Mouse (Mus musculus): ENCODE data around the gene Srcin1.

The Srcin1 gene

DNA sequence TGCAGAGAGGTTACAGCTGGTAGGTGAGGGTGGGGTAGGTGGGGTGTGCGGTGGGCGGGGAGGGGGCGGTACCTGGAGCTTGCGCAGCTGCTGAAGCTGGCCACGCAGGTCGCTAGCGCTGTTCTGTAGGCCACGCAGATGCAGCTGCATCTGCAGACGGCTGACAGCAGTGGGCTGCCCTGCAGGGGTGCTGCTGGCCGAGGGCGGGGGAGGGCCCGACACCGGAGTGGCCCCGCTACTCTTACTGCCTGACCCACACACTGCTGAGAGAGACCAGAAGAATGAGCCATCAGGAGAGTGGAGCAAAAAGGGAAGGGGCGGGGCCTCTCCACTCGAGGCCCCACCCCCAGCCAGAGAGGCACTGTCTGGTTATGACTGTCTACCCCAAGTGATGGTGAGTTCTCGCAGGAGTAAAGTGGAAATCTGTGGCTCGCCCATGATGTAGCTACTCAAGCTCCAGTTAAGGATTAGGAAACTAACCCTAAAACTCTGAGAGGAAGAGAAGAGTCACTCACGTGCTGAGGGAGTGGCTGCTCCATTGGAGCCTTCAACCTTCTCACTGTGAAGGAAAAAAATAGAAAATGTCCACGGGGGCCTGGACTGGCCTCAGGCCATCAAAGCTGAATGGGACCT is 42.9 kb downstream of the Srcin1 start:
- no peak for DNase-seq (ENCODE audit: low spot score)

DNA sequence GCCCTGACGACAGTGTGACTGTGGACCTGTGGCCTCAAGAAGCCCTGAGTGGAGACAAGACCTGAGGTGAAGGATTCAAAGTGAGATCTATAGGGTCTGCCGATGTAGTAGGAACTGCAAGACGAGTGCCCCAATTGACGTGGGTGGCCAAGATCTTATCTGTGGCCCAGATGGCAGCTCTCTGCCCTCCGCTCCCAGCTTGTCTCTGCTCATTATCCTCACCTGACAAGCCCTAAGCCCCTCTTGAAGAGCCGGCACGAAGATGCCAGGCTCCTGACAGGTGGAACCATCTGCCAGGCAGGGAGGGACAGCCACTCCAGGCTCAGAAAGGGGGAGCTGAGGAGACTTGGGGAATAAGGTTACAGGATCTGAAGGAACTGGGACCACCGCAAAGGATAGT is 43.6 kb downstream of the Srcin1 start:
- no peak for DNase-seq (ENCODE audit: low spot score)

DNA sequence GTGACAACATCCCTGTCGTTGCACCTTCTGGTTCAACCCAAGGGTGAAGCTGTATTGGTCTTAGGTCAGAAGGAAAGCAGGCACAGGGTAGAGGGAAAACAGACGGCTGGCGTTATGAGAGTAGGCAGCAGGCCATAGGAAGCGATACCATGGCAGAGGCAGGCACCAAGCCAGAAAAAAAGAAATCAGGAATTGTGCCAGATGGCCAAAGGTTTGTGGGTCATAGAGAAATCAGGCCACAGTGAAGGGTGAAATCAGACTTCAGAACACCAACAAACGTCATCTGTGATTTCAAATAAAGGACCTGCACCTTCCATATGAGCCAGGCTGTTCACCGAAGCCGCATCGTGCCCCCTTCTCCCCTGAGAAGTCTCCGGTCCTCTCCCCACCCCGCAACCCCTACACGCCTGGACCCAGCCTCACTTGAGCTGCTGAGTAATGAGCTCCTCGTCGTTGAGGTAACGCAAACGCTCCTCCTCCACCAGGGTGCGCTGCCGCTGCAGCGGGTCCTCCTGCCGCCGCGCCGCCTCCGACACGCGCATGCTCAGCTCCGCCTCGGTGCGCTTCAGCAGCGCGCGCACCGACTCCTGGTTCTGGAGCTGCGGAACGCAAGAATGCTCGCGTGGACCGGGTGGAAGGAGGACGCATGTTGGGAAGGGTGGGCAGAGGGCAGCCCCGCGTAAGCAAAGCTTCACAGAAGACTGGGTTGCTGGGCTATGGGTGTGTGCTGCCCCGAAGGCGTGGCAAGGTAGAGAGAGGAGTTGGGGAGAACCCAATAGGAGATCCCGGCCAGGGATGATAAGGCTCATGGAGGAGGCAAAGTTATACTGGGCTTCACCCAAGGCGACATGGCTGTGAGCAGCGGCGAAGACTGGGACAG is 44.4 kb downstream of the Srcin1 start:
- DNase-seq (ENCODE audit: low spot score) = peak; percentile 86

DNA sequence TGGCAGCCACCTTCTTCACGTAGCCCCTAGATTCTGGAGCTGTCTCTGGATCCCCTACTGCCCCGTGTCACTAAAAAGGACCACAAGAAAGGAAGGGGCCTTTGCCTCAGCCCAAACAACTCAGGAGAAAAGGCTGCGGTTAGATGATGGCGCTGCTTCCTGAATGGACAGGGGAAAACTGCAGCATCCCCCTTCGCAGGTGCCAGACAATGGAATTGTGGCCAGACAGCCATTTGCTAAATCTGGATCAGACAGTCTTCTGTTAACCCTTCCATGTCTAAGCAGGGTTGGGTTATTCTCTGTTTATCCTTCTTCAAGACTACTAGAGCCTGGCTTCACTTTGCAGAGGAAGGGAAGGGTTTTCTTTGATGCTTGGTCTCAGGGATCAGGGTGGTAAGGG is 45.0 kb downstream of the Srcin1 start:
- DNase-seq (ENCODE audit: low spot score) = no peak

DNA sequence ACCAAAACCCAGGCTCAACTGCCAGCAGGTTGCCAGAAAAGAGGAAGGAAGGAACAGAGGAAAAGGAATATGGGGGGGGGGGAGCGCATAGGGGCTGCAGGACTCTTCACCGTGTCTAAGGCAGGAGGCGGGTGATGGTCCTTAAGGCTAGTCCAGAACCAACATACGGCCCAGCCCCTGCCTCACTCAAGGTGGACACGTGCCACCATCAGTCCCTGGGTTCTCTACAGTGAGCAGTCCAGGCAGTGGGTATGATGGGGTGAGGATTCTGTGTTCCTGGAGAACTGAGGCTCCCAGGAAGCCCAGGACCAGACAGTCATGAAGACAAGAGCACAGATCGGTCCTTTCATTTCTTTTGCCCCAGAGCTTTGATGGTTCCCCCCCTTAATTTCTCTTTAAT is 45.9 kb downstream of the Srcin1 start:
- no peak for DNase-seq (ENCODE audit: low spot score)

DNA sequence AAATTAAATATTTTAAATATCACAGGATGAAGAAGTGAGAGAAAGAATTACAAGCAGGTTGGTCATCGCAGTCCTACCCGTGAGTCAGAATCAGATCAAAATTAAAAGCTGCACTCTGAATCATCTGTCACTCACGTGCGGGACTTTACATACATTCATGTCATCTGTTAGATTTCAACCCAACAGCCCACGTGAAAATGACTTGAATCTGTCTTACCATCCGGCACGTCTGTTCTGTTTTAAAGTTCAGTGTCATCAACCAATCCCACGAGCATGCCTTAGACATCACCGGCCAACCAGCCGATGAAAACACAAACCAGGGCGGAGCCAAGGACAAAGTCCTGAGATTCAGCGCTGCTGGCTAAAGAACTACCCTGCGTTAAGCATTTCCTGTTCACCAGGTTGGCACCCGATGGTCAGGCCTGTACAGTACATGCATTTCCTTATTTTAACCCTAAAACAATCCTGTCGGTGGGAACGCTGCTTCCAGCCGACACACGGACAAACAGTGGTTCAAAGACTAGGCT is 47.6 kb downstream of the Srcin1 start:
- DNase-seq (ENCODE audit: low spot score) = no peak

DNA sequence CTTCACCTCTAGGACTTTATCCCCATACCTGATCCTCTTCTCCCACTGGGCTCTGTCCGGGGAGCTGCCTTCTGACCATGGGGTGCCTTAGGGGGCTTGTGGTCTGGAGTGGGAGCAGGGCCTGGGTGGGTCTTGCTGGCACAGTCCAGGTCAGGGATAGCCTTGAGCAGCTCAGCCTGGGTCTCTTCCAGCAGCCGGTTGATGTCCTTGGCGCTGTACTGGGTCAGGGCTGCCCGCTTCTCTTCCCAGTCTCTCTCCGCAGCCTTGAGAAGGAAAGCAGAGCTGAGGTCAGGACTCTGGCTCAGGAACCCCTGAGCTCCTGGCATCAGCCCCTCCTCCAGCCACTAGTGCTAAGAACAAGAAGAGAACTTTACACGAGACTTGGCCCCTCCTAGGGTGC is 50.7 kb downstream of the Srcin1 start:
- no peak for DNase-seq (ENCODE audit: low spot score)

DNA sequence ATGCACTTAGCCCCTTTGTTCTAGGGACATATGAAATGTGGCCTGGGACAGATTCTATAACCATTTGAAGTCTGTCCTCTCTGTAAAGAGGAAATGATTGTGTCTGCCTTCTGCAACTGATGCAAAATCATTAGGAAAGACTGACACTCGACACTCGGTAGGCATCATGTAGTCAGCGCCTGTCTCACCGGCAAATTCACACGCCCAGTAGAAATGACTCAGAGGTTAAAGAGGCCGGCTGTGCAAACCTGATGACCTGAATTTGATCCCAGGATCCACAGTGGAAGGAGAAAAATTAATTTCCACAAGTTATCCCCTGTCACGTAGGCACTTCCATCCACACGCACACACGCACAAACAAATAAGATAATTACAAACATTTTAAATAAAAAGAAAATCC is 51.7 kb downstream of the Srcin1 start:
- DNase-seq (ENCODE audit: low spot score) = no peak

DNA sequence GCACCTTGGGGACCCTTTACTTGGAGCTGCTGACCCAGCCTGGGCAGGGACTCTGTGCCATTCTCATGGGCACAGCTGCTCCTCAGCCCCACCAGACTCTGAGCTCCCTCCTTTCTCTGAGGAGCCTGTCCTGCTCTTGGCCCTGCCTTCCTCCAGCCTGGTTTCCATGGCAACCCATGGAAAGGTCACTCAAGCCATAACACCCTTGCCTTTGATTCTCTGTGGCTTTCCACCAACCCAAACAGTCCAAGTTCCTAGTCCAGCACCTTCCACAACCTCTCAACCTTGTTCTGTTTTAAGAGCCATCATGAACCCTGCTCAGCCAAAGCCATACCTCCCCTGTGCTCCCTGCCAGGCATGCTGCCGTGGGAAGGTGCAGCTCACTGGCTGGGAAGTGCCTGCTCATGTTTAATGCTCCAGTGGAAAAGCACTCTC is 52.1 kb downstream of the Srcin1 start:
- no peak for DNase-seq (ENCODE audit: low spot score)

DNA sequence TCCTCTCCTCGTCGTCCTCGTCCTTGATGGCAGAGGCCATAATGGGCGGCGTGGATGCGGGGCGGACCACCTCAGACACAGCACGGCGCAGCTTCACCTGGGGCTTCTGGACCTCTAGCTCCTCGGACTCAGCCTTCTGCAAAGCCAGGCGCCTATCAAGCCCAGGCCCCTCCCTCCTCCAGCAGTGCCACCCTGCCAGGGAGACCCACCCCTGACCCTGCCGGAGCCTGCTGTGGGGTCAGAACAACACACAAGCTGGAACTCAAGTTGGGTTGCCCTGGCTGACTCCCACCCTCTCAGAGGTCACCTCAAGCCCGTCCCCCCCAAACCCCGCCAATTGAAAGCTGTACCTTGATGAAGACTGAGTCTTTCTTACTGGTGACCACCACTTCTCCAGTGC is 52.9 kb downstream of the Srcin1 start:
- DNase-seq (ENCODE audit: low spot score) = no peak

DNA sequence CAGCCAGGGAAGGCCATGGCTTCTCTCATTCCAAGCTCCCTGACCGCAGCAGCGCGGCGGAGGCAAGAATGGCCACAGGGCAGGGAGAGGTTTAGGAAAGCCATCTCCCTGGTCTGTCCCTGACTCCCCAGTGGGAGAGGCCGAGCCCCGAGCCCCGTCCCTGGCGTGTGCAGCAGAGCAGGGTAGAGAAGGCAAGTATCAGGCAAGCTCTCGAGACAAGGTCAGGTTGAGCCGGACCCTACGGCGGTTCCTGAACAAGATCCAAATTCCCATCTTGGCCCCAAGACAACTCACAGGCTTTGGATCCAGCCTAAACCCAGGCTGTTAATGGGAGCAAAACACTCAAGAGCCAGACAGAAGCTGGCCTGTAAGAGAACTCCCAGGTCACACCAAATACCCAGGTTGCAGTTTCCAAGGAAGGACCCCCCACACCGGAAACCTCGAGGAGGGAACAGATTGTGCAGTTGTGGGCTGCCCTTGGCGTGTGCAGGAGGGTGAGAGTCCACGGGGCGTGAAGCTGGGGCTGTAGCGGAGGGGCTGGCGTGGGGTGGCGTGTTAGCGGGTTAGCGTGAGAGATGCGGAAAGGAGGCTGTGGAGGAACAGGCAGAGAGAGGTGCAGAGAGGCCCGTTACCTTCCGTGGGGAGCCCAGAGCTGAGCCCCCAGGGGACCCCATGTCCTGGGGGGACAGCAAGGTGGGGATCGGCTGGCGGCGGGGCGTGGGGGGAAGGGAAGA is 54.1 kb downstream of the Srcin1 start:
- no peak for DNase-seq (ENCODE audit: low spot score)

DNA sequence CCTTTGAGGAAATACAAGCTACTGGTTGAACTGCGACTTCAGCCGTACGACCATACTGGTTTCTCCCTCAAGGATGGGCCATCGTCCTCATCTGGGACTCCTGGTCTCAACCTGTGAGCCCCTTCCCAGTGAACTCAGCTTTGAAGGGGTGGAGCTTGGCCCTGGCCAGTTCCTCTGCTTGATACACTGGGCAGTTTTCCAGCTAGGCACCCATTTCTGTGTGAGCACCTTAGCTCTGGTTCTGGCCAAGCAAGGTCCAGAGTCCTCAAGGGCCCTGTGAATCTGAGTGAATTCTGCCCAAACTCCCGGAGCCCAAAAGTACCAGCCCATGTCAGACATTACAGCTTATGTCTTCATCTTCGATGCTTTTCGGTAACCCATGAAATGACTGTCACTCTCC is 55.4 kb downstream of the Srcin1 start:
- no peak for DNase-seq (ENCODE audit: low spot score)

DNA sequence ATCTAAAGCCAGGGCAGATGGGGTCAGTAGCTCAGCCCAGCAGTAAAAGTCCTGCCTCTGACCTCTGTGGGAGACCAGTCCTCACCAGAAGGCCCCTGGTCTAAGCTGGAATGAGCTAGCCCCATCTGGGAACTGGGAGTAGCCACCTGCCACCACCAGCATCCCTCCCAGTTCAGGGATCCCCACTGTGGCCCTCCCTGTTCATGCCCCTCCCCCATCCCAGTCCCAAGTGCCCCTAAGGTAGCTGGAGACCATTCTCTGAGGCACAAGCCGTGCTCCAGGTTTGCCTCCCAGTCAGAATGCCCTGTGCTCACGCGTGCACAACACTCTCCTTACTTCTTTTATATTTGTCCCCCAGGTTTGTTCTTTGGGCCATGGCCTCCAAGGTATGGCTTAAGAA is 62.9 kb downstream of the Srcin1 start:
- no peak for DNase-seq (ENCODE audit: low spot score)

DNA sequence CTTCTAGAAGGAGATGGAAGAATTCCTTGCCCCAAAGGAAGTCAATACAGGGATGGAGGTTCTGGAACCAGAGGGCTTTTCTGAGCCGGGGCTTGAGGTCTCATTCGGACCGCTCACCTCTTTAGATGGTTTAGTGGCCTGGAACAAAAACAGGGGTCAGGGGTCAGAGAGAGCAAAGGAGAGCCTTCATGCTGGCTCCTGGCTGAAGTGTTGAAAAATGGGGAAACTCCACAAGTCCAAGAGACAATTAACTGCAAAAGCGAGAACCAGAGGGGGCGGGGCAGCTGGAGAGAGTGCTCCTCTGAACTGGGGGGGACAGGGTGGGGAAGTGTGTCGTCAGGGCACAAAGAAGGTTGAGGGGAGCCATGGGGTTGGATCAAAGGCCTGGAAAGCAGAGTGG is 63.5 kb downstream of the Srcin1 start:
- no peak for DNase-seq (ENCODE audit: low spot score)

DNA sequence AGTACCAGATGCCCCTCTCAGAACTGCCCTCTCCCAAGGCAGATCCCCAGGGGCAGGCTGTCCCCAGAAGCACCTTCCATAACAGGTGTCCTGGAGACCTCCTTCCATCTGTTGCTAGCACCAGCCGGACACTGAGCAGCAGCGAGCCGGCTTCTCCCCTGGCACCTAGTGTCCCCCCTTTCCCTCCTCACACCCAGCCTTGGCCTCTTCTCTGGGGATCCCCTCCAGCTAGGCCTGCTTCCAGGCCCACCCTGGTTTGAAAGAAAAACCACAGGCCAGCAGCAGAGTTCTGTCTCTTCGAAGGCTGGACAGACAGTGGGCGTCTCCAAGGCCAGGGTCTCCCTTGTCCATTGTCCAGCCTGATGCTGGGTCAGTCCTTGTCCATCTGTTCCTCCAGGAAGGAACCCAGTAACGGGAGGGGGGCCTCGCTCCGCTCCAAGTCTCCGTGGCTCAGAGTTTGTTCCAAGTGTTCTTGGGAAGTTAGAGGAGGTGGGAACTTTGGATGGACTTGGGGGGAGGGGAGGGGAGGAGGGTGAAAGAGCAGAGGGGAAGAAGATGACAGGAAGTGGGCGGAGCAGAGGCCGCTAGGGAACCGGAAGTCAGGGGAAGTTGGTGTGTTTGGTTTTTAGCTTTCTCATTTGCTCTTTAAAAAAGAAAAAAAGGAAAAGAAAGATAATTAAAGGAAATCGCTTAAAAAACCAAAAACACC is 64.2 kb downstream of the Srcin1 start:
- DNase-seq (ENCODE audit: low spot score) = no peak

DNA sequence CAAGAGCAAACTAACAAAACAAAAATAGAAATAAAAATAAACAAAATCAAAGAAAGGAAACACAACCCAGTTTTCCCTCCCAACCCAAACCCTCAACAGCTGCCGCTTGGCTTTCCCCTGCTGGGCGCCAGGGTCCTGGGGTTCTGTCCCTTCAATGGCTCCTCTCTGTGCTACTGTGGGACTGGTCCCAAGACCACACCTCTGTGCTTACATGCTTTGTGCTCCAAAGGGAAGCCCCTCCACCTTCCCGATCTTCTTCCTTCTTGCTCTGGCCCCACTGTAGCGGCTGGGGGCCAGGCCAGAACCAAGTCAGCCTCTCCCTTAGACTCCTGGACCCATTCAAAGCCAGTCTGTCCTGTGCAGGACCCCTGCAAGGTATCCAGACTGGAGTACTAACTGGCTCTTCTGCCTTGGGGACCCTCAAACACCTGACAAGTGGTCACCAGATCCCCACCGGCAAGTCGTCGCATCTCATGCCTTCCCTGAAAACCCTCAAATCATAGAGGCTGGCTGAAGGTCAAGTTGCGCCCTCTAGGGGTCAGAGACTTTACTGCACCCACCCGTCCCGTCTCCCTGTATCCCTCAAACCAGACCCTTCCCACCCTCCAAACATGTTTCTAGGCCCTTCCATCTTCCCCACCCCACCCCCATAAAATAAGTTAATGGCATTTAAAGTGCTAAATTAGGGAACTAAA is 64.9 kb downstream of the Srcin1 start:
- DNase-seq (ENCODE audit: low spot score) = peak; percentile 72

DNA sequence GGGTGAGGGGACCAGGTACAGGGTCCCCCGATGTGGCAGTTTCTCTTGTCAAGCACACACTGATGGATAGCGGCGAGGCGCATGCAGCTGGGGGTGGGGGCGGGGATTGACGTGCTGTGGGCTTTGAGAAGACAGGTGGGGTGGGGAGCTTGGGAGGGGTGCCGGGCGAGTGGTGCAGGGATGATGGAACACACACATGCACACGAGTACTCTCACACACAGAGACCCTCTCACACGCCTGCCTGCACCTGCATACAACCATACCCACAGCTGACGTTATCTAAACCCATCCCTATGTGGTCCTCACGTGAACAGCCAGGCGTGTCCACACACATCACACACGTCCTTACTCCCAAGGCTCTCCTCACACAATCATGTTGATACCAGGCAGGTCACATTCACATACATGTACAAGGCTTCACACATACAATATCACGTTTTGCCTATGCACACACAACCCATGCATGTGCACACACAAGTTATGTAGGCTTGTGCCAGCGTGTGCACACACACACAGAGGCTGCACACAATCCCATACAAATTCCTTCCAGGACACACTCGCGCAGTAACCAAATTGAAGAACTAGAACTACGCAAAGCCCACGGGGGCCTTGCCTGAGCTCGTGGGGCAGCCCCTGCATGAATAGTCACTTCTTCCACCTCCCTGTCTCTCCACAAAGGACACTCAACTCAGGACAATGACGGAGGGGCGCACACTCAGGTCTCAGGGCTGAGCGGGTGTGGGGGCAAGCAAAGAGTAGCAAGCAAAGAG is 66.1 kb downstream of the Srcin1 start:
- no peak for DNase-seq (ENCODE audit: low spot score)

DNA sequence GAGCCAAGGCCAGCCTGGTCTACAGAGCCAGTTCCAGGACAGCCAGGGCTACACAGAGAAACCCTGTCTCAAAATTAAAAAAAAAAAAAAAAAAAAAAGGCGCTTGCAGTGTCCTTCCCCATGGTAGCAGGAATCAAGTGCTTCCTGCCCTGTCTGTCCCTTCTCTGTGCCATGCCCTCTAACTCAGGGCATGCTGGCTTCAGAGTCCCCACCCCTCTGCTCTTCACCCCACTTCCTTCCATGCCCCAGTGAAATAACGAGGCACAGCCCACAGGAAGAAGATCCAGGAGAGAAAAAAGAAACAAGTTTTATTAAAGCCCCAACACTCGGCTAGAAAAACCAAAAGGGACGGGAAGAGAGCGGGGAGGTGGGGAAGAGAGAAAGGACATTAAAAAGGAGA is 66.9 kb downstream of the Srcin1 start:
- DNase-seq (ENCODE audit: low spot score) = no peak

DNA sequence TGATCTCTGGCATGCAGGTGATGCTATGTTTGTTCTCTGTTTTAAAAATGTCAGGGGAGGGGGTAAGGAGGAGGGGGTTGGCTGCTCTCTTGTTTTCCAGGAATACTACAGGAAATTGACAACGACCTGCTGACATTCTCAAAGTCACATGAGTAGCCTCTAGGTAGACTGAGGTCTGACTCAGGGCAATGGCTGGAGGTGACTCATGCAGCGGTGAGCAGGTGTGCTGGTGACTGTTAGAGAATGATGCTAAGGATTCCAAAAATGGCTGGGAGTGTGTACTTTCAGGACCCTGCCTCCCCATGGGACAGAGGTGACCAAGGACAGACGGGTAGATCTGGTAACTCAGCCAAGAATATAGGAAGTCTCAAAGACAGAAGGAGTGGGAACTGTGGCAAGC is 67.8 kb downstream of the Srcin1 start:
- DNase-seq (ENCODE audit: low spot score) = no peak

DNA sequence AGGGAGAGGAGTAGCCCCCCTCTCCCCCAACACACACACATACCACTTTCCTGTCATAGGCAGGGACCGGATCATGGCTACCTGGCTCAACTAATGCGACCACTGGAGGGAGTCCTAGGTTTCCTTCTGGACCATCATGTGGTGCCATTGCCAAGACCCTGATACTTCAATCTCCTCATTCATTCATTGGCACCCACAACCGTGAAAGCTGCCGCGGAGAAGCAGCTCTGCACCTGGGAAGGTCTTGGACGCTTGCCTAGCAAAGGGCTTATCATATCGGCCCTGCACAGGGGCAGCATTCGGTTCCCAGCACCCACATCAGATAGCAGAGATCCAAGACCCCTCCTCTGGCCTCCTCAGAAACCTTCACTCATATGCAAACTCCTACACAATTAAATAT is 69.7 kb downstream of the Srcin1 start:
- DNase-seq (ENCODE audit: low spot score) = no peak

DNA sequence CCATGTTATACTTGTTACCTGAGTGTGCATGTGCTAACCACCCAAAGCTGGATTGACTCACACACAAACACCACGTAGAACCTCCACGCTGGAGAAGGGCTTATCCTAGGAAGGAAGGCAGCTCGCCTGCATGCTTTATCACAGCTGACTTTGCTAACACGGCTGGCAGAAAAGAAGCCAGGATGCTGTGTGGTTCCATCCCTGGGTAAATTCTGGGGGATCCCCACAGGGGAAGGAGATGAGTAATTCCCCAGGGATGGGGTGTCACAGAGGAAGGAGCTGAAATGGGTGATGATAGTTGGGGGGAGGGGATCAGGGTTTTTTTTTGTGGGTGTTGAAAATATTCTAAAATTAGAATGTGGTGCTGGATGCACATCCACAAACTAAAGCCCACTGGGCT is 70.2 kb downstream of the Srcin1 start:
- DNase-seq (ENCODE audit: low spot score) = no peak

All from layer of hippocampus, adult 11-12 months (tissue).